Mouse (Mus musculus): ENCODE data around the gene 1520401A03Rik. TPM values are rescaled to one million over a fixed set of nuclear protein-coding genes. Genes with fewer than 3 reads are reported as not detected.

1520401A03Rik gene
- polyA plus RNA-seq, 1 experiment from 2014 or later: 0.25 TPM

DNA sequence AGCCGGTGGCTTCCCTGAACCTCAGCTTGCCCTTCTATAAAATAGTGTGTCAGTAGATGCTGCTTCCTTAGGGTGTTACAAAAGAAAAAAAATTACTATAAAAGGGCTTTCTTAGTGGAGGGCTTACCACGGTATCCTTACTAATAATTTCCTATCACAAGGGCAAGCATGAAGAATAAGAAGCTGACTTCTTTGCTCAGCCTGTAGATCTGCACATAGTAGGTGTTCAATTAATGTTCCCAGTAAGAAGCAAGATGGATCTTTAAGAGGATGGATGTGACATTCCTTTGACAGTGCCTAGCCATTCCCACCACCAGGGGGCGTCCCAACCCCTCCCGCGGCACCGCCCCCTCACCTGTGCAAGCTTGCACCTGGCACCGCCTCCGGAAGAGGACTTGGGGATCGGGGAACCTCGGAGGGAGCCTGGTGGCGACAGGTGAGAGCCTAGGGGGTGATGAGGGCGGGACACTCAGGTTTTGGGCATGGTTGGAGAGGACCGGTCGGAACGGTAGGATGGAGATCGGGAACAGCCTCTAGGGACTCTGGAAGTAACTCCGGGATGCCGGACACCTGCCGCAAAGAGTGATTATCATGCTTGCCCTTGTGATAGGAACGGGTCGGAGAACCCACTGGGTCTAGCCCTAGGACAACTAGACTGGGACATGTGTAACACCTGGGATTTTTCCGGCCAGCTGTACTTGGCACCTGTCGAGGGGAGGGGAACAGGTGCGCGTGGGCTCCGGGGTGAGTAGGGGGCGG is 62.3 kb downstream of the 1520401A03Rik start, which contains the start of gene Bicdl2:
Gene Bicdl2 (plus strand): TSS at position 390 of the 759 bp plus-strand sequence.
- Histone ChIP-seq H3K27me3 (ENCODE audit: control insufficient read depth, insufficient read depth, low read length) (peaks cover 24% of the 10 kb centered on the region), H3K36me3 (ENCODE audit: control insufficient read depth, insufficient read depth, low read length) (no peaks in the 10 kb centered on the region), H3K27ac (ENCODE audit: low read depth, low read length) (no peak within 1 kb of the TSS), H3K9me3 (ENCODE audit: control insufficient read depth, low read length) (no peaks in the 10 kb centered on the region), H3K4me1 (ENCODE audit: control insufficient read depth, insufficient read depth, low read length) (no peaks in the 10 kb centered on the region), H3K4me2 (ENCODE audit: low read depth) (no peak within 1 kb of the TSS), H3K9ac (ENCODE audit: low read length) (no peak within 1 kb of the TSS), H3K4me3 (ENCODE audit: low read depth, low read length) (no peak within 1 kb of the TSS)
- WGBS: 5% methylated on average over 27 of the region's 27 CpGs
- no peak for DNase-seq (ENCODE audit: low spot score)
- ATAC-seq (ENCODE audit: insufficient read depth, low FRiP score, low TSS enrichment): no peak

DNA sequence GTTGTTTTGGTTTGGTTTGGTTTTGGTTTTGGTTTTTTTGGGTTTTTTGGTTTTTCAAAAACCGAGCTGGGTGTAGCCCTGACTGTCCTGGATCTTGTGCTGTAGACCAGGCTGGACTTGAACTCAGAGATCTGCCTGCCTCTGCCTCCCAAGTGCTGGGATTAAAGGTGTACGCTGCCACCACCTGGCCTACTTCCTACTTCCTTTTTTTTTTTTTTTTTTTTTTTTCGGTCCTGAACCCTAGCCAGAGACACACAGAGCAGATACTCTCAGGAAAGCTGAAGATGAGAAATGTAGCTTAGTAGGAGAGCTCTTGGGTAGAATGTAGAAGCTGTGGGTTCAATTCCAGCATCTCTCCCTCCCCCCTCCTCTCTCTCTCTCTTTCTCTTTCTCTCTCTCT is 64.1 kb downstream of the 1520401A03Rik start:
- H3K27me3 ChIP-seq (ENCODE audit: control insufficient read depth, insufficient read depth, low read length): peaks cover 24% of the 10 kb centered on the region
- no peaks in the 10 kb centered on the region for H3K4me1 ChIP-seq (ENCODE audit: control insufficient read depth, insufficient read depth, low read length)
- WGBS: 70% methylated on average over 3 of the region's 3 CpGs
- H3K27ac ChIP-seq (ENCODE audit: low read depth, low read length): no peak overlapping the region
- H3K4me3 ChIP-seq (ENCODE audit: low read depth, low read length): no peak overlapping the region
- no peaks in the 10 kb centered on the region for H3K9me3 ChIP-seq (ENCODE audit: control insufficient read depth, low read length)
- H3K4me2 ChIP-seq (ENCODE audit: low read depth): no peak overlapping the region
- no peak overlapping the region for H3K9ac ChIP-seq (ENCODE audit: low read length)
- DNase-seq (ENCODE audit: low spot score) (no peak), ATAC-seq (ENCODE audit: insufficient read depth, low FRiP score, low TSS enrichment) (no peak)
- no peaks in the 10 kb centered on the region for H3K36me3 ChIP-seq (ENCODE audit: control insufficient read depth, insufficient read depth, low read length)

Other genes with a start within 250 kb of the 1520401A03Rik start
- gene Vmn2r117, start 243.1 kb downstream of the 1520401A03Rik start, polyA plus RNA-seq (2014; fragmentation: Nextera tagmentation; extraction: Ambion mirVana): not detected in 2 replicates
- gene Zfp213, start 158.5 kb downstream of the 1520401A03Rik start, polyA plus RNA-seq (2014; fragmentation: Nextera tagmentation; extraction: Ambion mirVana): 23.4 and 24.3 TPM in 2 replicates
- 19.7 and 20.3 TPM in 2 replicates for gene Zfp13, start 123.3 kb downstream of the 1520401A03Rik start, polyA plus RNA-seq (2014; fragmentation: Nextera tagmentation; extraction: Ambion mirVana)
- 0.91 TPM in 1 of 2 replicates, not detected in the other for gene Zscan10, start 121.9 kb downstream of the 1520401A03Rik start, polyA plus RNA-seq (2014; fragmentation: Nextera tagmentation; extraction: Ambion mirVana)
- 0.85 and 0.94 TPM in 2 replicates for gene Mmp25, start 77.5 kb downstream of the 1520401A03Rik start, polyA plus RNA-seq (2014; fragmentation: Nextera tagmentation; extraction: Ambion mirVana)
- gene Bicdl2, start 62.3 kb downstream of the 1520401A03Rik start, polyA plus RNA-seq (2014; fragmentation: Nextera tagmentation; extraction: Ambion mirVana): 0.54 TPM in 1 of 2 replicates, not detected in the other
- 52.5 and 60.1 TPM in 2 replicates for gene Hcfc1r1, start 49.2 kb downstream of the 1520401A03Rik start, polyA plus RNA-seq (2014; fragmentation: Nextera tagmentation; extraction: Ambion mirVana)
- gene Thoc6, start 48.9 kb downstream of the 1520401A03Rik start, polyA plus RNA-seq (2014; fragmentation: Nextera tagmentation; extraction: Ambion mirVana): 57.8 and 62.4 TPM in 2 replicates
- 2.3 and 3.6 TPM in 2 replicates for gene Tnfrsf12a, start 45.3 kb downstream of the 1520401A03Rik start, polyA plus RNA-seq (2014; fragmentation: Nextera tagmentation; extraction: Ambion mirVana)
- 8.7 and 11.1 TPM in 2 replicates for gene Cldn6, start 43.5 kb downstream of the 1520401A03Rik start, polyA plus RNA-seq (2014; fragmentation: Nextera tagmentation; extraction: Ambion mirVana)
- gene Cldn9, start 38.8 kb downstream of the 1520401A03Rik start, polyA plus RNA-seq (2014; fragmentation: Nextera tagmentation; extraction: Ambion mirVana): 1.3 and 1.9 TPM in 2 replicates
- 37.2 and 44.5 TPM in 2 replicates for gene Pkmyt1, start 3.6 kb upstream of the 1520401A03Rik start, polyA plus RNA-seq (2014; fragmentation: Nextera tagmentation; extraction: Ambion mirVana)
- gene Paqr4, start 18.1 kb upstream of the 1520401A03Rik start, polyA plus RNA-seq (2014; fragmentation: Nextera tagmentation; extraction: Ambion mirVana): 31.4 and 37.1 TPM in 2 replicates
- gene Kremen2, start 23.1 kb upstream of the 1520401A03Rik start, polyA plus RNA-seq (2014; fragmentation: Nextera tagmentation; extraction: Ambion mirVana): 6.8 and 7.8 TPM in 2 replicates
- 173 and 197 TPM in 2 replicates for gene Flywch1, start 48.8 kb upstream of the 1520401A03Rik start, polyA plus RNA-seq (2014; fragmentation: Nextera tagmentation; extraction: Ambion mirVana)
- 29.1 and 32.6 TPM in 2 replicates for gene Flywch2, start 63.3 kb upstream of the 1520401A03Rik start, polyA plus RNA-seq (2014; fragmentation: Nextera tagmentation; extraction: Ambion mirVana)
- 399 and 408 TPM in 2 replicates for gene Srrm2, start 67.7 kb upstream of the 1520401A03Rik start, polyA plus RNA-seq (2014; fragmentation: Nextera tagmentation; extraction: Ambion mirVana)
- gene Elob, start 106.4 kb upstream of the 1520401A03Rik start, polyA plus RNA-seq (2014; fragmentation: Nextera tagmentation; extraction: Ambion mirVana): 1,025 and 1,061 TPM in 2 replicates
- 0.18 TPM in 1 of 2 replicates, not detected in the other for gene Prss33, start 113.3 kb upstream of the 1520401A03Rik start, polyA plus RNA-seq (2014; fragmentation: Nextera tagmentation; extraction: Ambion mirVana)
- gene Prss32, start 121.1 kb upstream of the 1520401A03Rik start, polyA plus RNA-seq (2014; fragmentation: Nextera tagmentation; extraction: Ambion mirVana): not detected in 2 replicates
- 1.3 and 1.8 TPM in 2 replicates for gene Prss41, start 121.4 kb upstream of the 1520401A03Rik start, polyA plus RNA-seq (2014; fragmentation: Nextera tagmentation; extraction: Ambion mirVana)
- not detected in 2 replicates for gene Prss21, start 145.3 kb upstream of the 1520401A03Rik start, polyA plus RNA-seq (2014; fragmentation: Nextera tagmentation; extraction: Ambion mirVana)
- gene Dcpp1, start 158.1 kb upstream of the 1520401A03Rik start, polyA plus RNA-seq (2014; fragmentation: Nextera tagmentation; extraction: Ambion mirVana): not detected in 2 replicates
- not detected in 2 replicates for gene Dcpp2, start 158.1 kb upstream of the 1520401A03Rik start, polyA plus RNA-seq (2014; fragmentation: Nextera tagmentation; extraction: Ambion mirVana)
- not detected in 2 replicates for gene Dcpp3, start 194.7 kb upstream of the 1520401A03Rik start, polyA plus RNA-seq (2014; fragmentation: Nextera tagmentation; extraction: Ambion mirVana)
- not detected in 2 replicates for gene Sbp, start 218.9 kb upstream of the 1520401A03Rik start, polyA plus RNA-seq (2014; fragmentation: Nextera tagmentation; extraction: Ambion mirVana)
- gene Sbpl, start 232.5 kb upstream of the 1520401A03Rik start, polyA plus RNA-seq (2014; fragmentation: Nextera tagmentation; extraction: Ambion mirVana): not detected in 2 replicates